Mouse (Mus musculus) macrophage (primary cell): ENCODE results near the gene Ccdc116. TPM values are rescaled to one million over a fixed set of nuclear protein-coding genes. Genes with fewer than 3 reads are reported as not detected.

Source experiments
- H3K27ac ChIP-seq: fragments of 350-480 bp; formaldehyde crosslinking; 2 replicates; pipeline ENCODE4 v1.9.0; 2021
- H3K36me3 ChIP-seq: fragments of 350-480 bp; formaldehyde crosslinking; 2 replicates; pipeline ENCODE4 v1.9.0; 2021; ENCODE audit errors: inconsistent target
- H3K4me3 ChIP-seq: fragments of 350-480 bp; formaldehyde crosslinking; 2 replicates; pipeline ENCODE4 v1.9.0; 2021; ENCODE audit errors: inconsistent target
- H3K79me2 ChIP-seq: fragments of 350-480 bp; formaldehyde crosslinking; 2 replicates; pipeline ENCODE4 v1.9.0; 2021; ENCODE audit errors: inconsistent target
- WGBS: methylation state at CpG from one replicate; pipeline ENCODE4 v1.1.7; 2026; ENCODE audit warnings: inconsistent platforms; ENCODE audit not compliant: missing documents; 5-methylcytosine and 5-hydroxymethylcytosine counted together
- polyA plus RNA-seq: library from polyadenylated mRNA; stranded (reverse); fragments of 250-400 nt; gene quantifications from 3 replicates; pipeline ENCODE4 v1.2.4, GENCODE M21; 2018; ENCODE audit warnings: inconsistent platforms

The Ccdc116 gene
- polyA plus RNA-seq, 1 experiment from 2014 or later = 0.03 TPM

GRCm38 (mm10) chr16:17110771-17111743, 36.0 kb downstream of the Ccdc116 start, which contains the start of gene Ppil2:
Ppil2 (minus strand) TSS chr16:17111257.
- Histone ChIP-seq H3K4me3 (peak within 1 kb of the TSS; percentile 99), H3K27ac (peak within 1 kb of the TSS; percentile 79), H3K79me2 (peaks cover 48% of the 10 kb centered on the region), H3K36me3 (peaks cover 22% of the 10 kb centered on the region; the same call in 1 of the 2 replicates)
- WGBS = 2% methylated on average over 36 of the region's 38 CpGs

- peaks cover 74% of the 10 kb centered on the region for H3K79me2 ChIP-seq
- no peak overlapping the region for H3K4me3 ChIP-seq
- H3K27ac ChIP-seq = no peak overlapping the region
- peaks cover 82% of the 10 kb centered on the region for H3K36me3 ChIP-seq
- WGBS = 85% methylated on average over 4 of the region's 4 CpGs
These were observed 42.4 kb downstream of the Ccdc116 start for GRCm38 (mm10) chr16:17104600-17104999.

- H3K4me3 ChIP-seq = no peak overlapping the region
- 88% methylated on average over 7 of the region's 7 CpGs for WGBS
- peaks cover 55% of the 10 kb centered on the region; the same call in 1 of the 2 replicates for H3K79me2 ChIP-seq
- peaks cover 88% of the 10 kb centered on the region for H3K36me3 ChIP-seq
- H3K27ac ChIP-seq = no peak overlapping the region
These were observed 44.3 kb downstream of the Ccdc116 start for GRCm38 (mm10) chr16:17102630-17103220.

GRCm38 (mm10) chr16:17096938-17097337, 50.1 kb downstream of the Ccdc116 start:
- WGBS = 97% methylated on average over 3 of the region's 3 CpGs
- Histone ChIP-seq H3K27ac (no peak overlapping the region), H3K79me2 (peaks cover 6% of the 10 kb centered on the region; the same call in 1 of the 2 replicates), H3K4me3 (no peak overlapping the region), H3K36me3 (peaks cover 91% of the 10 kb centered on the region)

Other genes starting within 250 kb of the Ccdc116 start
- 92.1 to 122 TPM (median 94.8 TPM) in 3 replicates for gene Mapk1, start 163.8 kb downstream of the Ccdc116 start, polyA plus RNA-seq
- 0.14 to 0.25 TPM in 2 of 3 replicates, not detected in the other for gene Ypel1, start 77.5 kb downstream of the Ccdc116 start, polyA plus RNA-seq
- gene Ppil2, start 36.0 kb downstream of the Ccdc116 start, polyA plus RNA-seq = 57.9 to 116 TPM (median 63.8 TPM) in 3 replicates
- 1.1 to 4.8 TPM (median 2.5 TPM) in 3 replicates for gene 2610318N02Rik, start 22.1 kb downstream of the Ccdc116 start, polyA plus RNA-seq
- gene Sdf2l1, start 14.8 kb downstream of the Ccdc116 start, polyA plus RNA-seq = 56.1 to 133 TPM (median 86.1 TPM) in 3 replicates
- gene Ydjc, start 2.6 kb downstream of the Ccdc116 start, polyA plus RNA-seq = 1.3 to 7.1 TPM (median 2.0 TPM) in 3 replicates
- 216 to 529 TPM (median 268 TPM) in 3 replicates for gene Ube2l3, start 55.4 kb upstream of the Ccdc116 start, polyA plus RNA-seq
- gene Rimbp3, start 61.4 kb upstream of the Ccdc116 start, polyA plus RNA-seq = not detected in 3 replicates
- 1.1 to 1.4 TPM (median 1.4 TPM) in 3 replicates for gene Hic2, start 86.3 kb upstream of the Ccdc116 start, polyA plus RNA-seq
- 2.2 to 2.7 TPM (median 2.2 TPM) in 3 replicates for gene Tmem191c, start 128.8 kb upstream of the Ccdc116 start, polyA plus RNA-seq
- gene Serpind1, start 184.1 kb upstream of the Ccdc116 start, polyA plus RNA-seq = not detected in 3 replicates